Mouse (Mus musculus): ENCODE data around the gene Capn13.

The Capn13 gene

GRCm38 (mm10) chr17:73343632-73344390 lies 56.9 kb downstream of the Capn13 start:
- no peak for DNase-seq (ENCODE audit: low spot score in 2 of 2)

GRCm38 (mm10) chr17:73342673-73343072 lies 58.0 kb downstream of the Capn13 start:
- DNase-seq (ENCODE audit: low spot score in 2 of 2), result no peak

- DNase-seq (ENCODE audit: low spot score in 2 of 2), result no peak
These were observed 71.6 kb downstream of the Capn13 start for GRCm38 (mm10) chr17:73329071-73329470.

- DNase-seq (ENCODE audit: low spot score in 2 of 2), result no peak
These were observed 75.4 kb downstream of the Capn13 start for GRCm38 (mm10) chr17:73325314-73325713.

- no peak for DNase-seq (ENCODE audit: low spot score in 2 of 2)
These were observed 75.9 kb downstream of the Capn13 start for GRCm38 (mm10) chr17:73324732-73325131.

- DNase-seq (ENCODE audit: low spot score in 2 of 2), result no peak
These were observed 76.7 kb downstream of the Capn13 start for GRCm38 (mm10) chr17:73323981-73324380.

GRCm38 (mm10) chr17:73314786-73315185 lies 85.9 kb downstream of the Capn13 start:
- no peak for DNase-seq (ENCODE audit: low spot score in 2 of 2)

- DNase-seq (ENCODE audit: low spot score in 2 of 2), result no peak
These were observed 89.2 kb downstream of the Capn13 start for GRCm38 (mm10) chr17:73311491-73311890.

- no peak for DNase-seq (ENCODE audit: low spot score in 2 of 2)
These were observed 92.0 kb downstream of the Capn13 start for GRCm38 (mm10) chr17:73308691-73309090.

GRCm38 (mm10) chr17:73306626-73307025 lies 94.0 kb downstream of the Capn13 start:
- DNase-seq (ENCODE audit: low spot score in 2 of 2), result no peak

GRCm38 (mm10) chr17:73305622-73306021 lies 95.0 kb downstream of the Capn13 start:
- no peak for DNase-seq (ENCODE audit: low spot score in 2 of 2)

GRCm38 (mm10) chr17:73304086-73304812 lies 96.4 kb downstream of the Capn13 start:
- no peak for DNase-seq (ENCODE audit: low spot score in 2 of 2)

GRCm38 (mm10) chr17:73303676-73304075 lies 97.0 kb downstream of the Capn13 start:
- DNase-seq (ENCODE audit: low spot score in 2 of 2), result no peak

GRCm38 (mm10) chr17:73303217-73303616 lies 97.4 kb downstream of the Capn13 start:
- DNase-seq (ENCODE audit: low spot score in 2 of 2), result peak in 1 of 2 experiments; percentile 41

GRCm38 (mm10) chr17:73302104-73302503 lies 98.6 kb downstream of the Capn13 start:
- peak; percentile 54 to 67 for DNase-seq (ENCODE audit: low spot score in 2 of 2)

- peak; percentile 30 to 71 for DNase-seq (ENCODE audit: low spot score in 2 of 2)
These were observed 99.2 kb downstream of the Capn13 start for GRCm38 (mm10) chr17:73301258-73302050.

- no peak for DNase-seq (ENCODE audit: low spot score in 2 of 2)
These were observed 100.4 kb downstream of the Capn13 start for GRCm38 (mm10) chr17:73300147-73300880.

- DNase-seq (ENCODE audit: low spot score in 2 of 2), result no peak
These were observed 101.7 kb downstream of the Capn13 start for GRCm38 (mm10) chr17:73298981-73299380.

GRCm38 (mm10) chr17:73296855-73297254 lies 103.8 kb downstream of the Capn13 start:
- peak in 1 of 2 experiments; percentile 36 for DNase-seq (ENCODE audit: low spot score in 2 of 2)

GRCm38 (mm10) chr17:73293237-73293636 lies 107.4 kb downstream of the Capn13 start:
- no peak for DNase-seq (ENCODE audit: low spot score in 2 of 2)

GRCm38 (mm10) chr17:73284301-73284700 lies 116.4 kb downstream of the Capn13 start:
- DNase-seq (ENCODE audit: low spot score in 2 of 2), result no peak
